Mouse (Mus musculus): ENCODE data around the gene Cd19. TPM values are rescaled to one million over a fixed set of nuclear protein-coding genes. Genes with fewer than 3 reads are reported as not detected.

Gene Cd19
- 69.0 TPM for total RNA-seq (2023)

GRCm38 (mm10) chr7:126414725-126415124 lies at the start of gene Cd19:
TSS of gene Cd19 (minus strand) at chr7:126414889.

DNA sequence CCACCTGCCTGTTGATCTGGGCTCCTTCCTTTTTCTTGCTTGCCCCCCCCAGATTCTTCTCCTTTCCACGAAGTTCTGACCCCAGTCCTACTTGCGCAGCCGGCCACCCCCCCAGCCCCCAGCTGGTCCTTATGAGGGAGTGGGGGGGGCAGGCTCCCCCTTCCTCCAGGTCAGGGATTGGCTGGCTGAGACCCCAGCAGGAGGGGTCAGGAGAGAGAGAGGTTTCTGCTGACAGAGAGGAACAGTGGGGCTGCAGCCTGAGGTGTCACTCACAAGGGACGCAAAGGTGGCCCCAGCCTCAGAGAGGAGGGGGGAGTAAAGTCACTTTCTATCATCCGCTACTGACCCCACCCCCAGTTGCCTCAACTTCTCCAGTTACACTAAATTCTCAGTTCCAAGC lies 48.3 kb upstream of the Cd19 start, which contains the start of gene Atp2a1:
Atp2a1 (minus strand) TSS at position 105 of the 400 bp plus-strand sequence.

DNA sequence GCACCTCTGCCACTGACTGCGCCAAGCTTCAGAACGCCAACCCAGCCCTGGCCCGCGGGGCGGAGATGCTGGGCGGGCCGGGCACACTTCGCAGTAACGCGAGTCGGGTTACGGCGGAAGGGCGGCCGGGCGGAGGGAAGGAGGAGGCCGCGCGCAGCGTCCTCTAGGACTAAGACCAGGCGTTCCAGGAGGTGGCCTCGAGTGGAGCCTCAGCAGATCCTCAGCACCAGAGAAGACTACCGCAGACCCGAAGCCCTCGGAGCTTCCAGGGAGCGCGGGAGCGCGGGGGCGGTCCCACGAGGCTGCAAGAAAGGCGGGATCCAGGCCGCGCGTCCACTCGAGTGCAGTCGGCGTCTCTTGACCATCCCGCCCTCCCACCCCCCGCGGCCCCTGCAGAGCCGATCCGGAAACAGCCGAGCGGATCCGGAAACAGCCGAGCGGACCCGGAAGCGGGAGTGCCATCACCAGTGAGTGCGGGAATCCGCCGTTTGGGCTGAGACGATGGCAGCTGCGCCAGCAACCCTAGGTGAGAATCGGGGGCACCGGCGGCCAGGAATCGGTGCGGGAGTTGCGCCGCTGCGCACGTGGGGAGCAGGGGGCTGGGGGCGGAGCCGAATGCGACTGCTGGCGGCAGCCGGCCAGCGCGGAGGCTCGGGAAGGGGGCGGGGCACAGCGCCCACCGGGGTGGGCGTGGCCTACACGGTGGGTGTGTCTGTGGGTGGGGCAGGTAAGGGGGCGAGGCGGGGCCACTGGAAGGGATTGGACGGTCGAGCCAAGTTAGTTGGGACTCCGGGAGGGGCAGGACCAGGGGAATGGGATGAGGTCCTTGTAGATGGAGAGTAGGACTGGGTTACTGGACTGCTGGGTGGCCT lies 14.2 kb upstream of the Cd19 start, which contains the start of gene Rabep2:
Rabep2 (plus strand) TSS at position 129 of the 872 bp plus-strand sequence.

GRCm38 (mm10) chr7:126396298-126397119 lies 18.2 kb downstream of the Cd19 start, which contains the start of gene Nfatc2ip:
TSS of gene Nfatc2ip (minus strand) at chr7:126396737.

DNA sequence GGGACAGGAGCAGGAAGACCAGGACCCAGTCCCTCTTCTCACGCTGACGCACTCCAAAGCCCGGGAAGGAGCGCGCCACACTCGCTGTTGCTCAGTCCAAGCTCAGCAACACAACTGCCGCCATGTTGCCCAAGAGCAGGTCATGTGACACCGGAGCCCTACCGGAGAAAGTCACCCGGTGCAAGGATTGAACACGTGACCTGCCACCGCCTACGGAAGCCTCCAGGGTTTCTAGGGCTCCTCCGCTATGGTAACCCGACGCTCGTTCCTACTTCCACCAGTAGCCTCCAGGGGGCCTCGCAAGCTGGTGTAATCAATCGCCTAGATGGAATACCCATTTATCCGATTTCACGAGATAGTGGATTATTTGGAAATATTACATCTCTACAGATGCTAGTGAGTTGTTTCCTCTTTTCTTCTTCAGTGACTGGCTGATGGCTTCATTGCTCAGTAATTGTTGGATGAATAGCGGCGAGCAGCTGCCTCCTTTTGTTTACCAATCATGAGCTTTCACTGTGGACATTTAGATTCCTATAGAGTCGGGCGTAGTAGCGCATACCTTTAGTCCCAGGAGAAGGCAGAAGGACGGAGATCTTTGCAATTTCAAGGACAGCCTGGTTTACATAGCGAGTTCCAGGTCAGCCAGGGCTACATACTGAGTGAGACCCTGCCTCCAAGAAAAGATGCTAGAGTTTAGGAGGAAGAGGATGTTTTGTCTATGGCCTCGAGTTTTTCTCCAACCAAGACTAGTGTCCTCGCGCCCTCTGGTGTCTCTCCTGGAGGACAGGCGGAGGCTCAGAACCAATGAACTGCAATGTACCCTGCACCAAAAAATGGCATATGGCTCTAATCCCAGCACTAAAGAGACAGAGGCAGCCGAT lies 37.2 kb downstream of the Cd19 start, which contains the start of gene Spns1:
Spns1 (minus strand) TSS at position 173 of the 881 bp plus-strand sequence.

DNA sequence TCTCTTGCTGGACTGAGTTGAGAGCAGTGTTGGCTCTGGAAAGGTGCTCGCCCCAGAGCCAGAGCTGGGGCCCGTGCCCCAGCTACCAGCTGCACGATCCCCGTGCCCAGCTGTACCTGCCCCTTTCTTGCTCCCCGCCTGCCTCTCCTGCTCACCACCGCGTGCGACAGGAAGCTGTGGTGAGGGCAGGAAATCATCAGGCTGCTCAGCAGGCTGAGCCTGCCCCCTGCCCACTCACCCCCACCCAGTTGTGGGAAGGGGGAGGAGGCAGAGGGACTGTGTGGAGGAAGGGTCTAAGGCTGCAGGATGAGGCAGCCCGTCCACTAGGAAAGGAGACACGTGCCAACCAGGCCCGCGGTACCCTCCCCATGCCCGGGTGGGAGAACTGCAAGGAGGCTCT lies 45.3 kb downstream of the Cd19 start, which contains the start of gene Lat:
Lat (minus strand) TSS at position 178 of the 400 bp plus-strand sequence.

Other genes with a start within 250 kb of the Cd19 start
- gene Xpo6, start 214.4 kb downstream of the Cd19 start, total RNA-seq (2023) = 226 TPM
- 43.1 TPM for gene Sbk1, start 142.3 kb downstream of the Cd19 start, total RNA-seq (2023)
- 637 TPM for gene Lat, start 45.3 kb downstream of the Cd19 start, total RNA-seq (2023)
- gene Spns1, start 37.4 kb downstream of the Cd19 start, total RNA-seq (2023) = 56.5 TPM
- 17.0 TPM for gene Nfatc2ip, start 18.2 kb downstream of the Cd19 start, total RNA-seq (2023)
- gene Rabep2, start 13.9 kb upstream of the Cd19 start, total RNA-seq (2023) = 44.7 TPM
- 1.1 TPM for gene Atp2a1, start 48.2 kb upstream of the Cd19 start, total RNA-seq (2023)
- gene Sh2b1, start 60.5 kb upstream of the Cd19 start, total RNA-seq (2023) = 78.7 TPM
- 39.3 TPM for gene Tufm, start 72.5 kb upstream of the Cd19 start, total RNA-seq (2023)
- gene Atxn2l, start 88.5 kb upstream of the Cd19 start, total RNA-seq (2023) = 217 TPM
- 106 TPM for gene Eif3c, start 151.5 kb upstream of the Cd19 start, total RNA-seq (2023)
- gene Apobr, start 170.1 kb upstream of the Cd19 start, total RNA-seq (2023) = 4.6 TPM
- gene Cln3, start 170.9 kb upstream of the Cd19 start, total RNA-seq (2023) = 90.5 TPM
- gene Il27, start 180.1 kb upstream of the Cd19 start, total RNA-seq (2023) = not detected
- not detected for gene Nupr1, start 216.0 kb upstream of the Cd19 start, total RNA-seq (2023)
- 58.8 TPM for gene Sgf29, start 234.4 kb upstream of the Cd19 start, total RNA-seq (2023)